18 mouse cellular contexts compared by ENCODE assay signal in genomic region chr6:146550421-146550820, GRCm38 (mm10).
"Had no signal": no experiment of that assay in that cellular context is flagged by ENCODE, and none has a peak within 500 bp of the region (broad histone marks: within the 10 kb centered on the region; RNA-seq: fewer than 3 reads in every experiment).

No protein-coding gene starts in this region.

- H3K27me3 ChIP-seq: limb, embryonic 13.5 days; liver, embryonic 12.5 days; liver, embryonic 15.5 days; lung, embryonic 15.5 days; midbrain, embryonic 12.5 days; midbrain, embryonic 15.5 days; neural tube, embryonic 13.5 days had no signal

- H3K9me3 ChIP-seq: limb, embryonic 10.5 days; limb, embryonic 13.5 days; liver, embryonic 12.5 days; liver, embryonic 15.5 days; lung, embryonic 15.5 days; midbrain, embryonic 12.5 days; midbrain, embryonic 15.5 days; neural tube, embryonic 13.5 days had no signal

- H3K27ac ChIP-seq: kidney, postnatal 0 days; layer of hippocampus, adult 2 months; limb, embryonic 10.5 days; limb, embryonic 13.5 days; liver, embryonic 12.5 days; liver, embryonic 15.5 days; lung, embryonic 15.5 days; midbrain, embryonic 12.5 days; midbrain, embryonic 15.5 days; neural tube, embryonic 13.5 days had no signal

- DNase-seq: kidney, adult 2 months; kidney, postnatal 25 days; layer of hippocampus, adult 9-11 months; liver; retina, postnatal 1 day; thymus, adult 18-20 months; thymus, postnatal 36 days had no signal

- H3K4me1 ChIP-seq: limb, embryonic 10.5 days; limb, embryonic 13.5 days; liver, embryonic 12.5 days; liver, embryonic 15.5 days; lung, embryonic 15.5 days; midbrain, embryonic 12.5 days; midbrain, embryonic 15.5 days; neural tube, embryonic 13.5 days had no signal

- H3K4me3 ChIP-seq: layer of hippocampus, adult 2 months; limb, embryonic 10.5 days; limb, embryonic 13.5 days; liver, embryonic 12.5 days; liver, embryonic 15.5 days; lung, embryonic 15.5 days; midbrain, embryonic 12.5 days; midbrain, embryonic 15.5 days; myocyte; neural tube, embryonic 13.5 days had no signal
